Mouse (Mus musculus): Measurements from ENCODE around the gene Clmn. TPM values are rescaled to one million over a fixed set of nuclear protein-coding genes. Genes with fewer than 3 reads are reported as not detected.

Clmn gene
- total RNA-seq (2021) = 10 to 100 TPM; 45.7 to 53.7 TPM

GRCm38 (mm10) chr12:104864439-104865165, at the start of gene Clmn:
Gene Clmn (minus strand): TSS chr12:104865076.
- intact Hi-C loops (cut with DNase I) = no loop called here
- DNase-seq (ENCODE audit: low spot score in 2 of 2) = peak; percentile 52 to 57

GRCm38 (mm10) chr12:104912990-104913389, 48.1 kb upstream of the Clmn start:
- intact Hi-C loops (cut with DNase I) = no loop called here

GRCm38 (mm10) chr12:104912281-104912933, 47.5 kb upstream of the Clmn start:
- intact Hi-C loops (cut with DNase I) = no loop called here
- peak in 1 of 2 experiments; percentile 34 for DNase-seq (ENCODE audit: low spot score in 2 of 2)

More at GRCm38 (mm10) chr12:104912990-104913389, 48.1 kb upstream of the Clmn start:
- no peak for DNase-seq (ENCODE audit: low spot score in 2 of 2)

GRCm38 (mm10) chr12:104909750-104910149, 44.9 kb upstream of the Clmn start:
- DNase-seq (ENCODE audit: low spot score in 2 of 2) = no peak
- intact Hi-C loops (cut with DNase I) = no loop called here

GRCm38 (mm10) chr12:104908986-104909385, 44.1 kb upstream of the Clmn start:
- DNase-seq (ENCODE audit: low spot score in 2 of 2) = no peak
- intact Hi-C loops (cut with DNase I) = no loop called here

- DNase-seq (ENCODE audit: low spot score in 2 of 2) = no peak
- intact Hi-C loops (cut with DNase I) = no loop called here
Observed at GRCm38 (mm10) chr12:104908024-104908781, 43.3 kb upstream of the Clmn start.

GRCm38 (mm10) chr12:104907133-104907532, 42.3 kb upstream of the Clmn start:
- no peak for DNase-seq (ENCODE audit: low spot score in 2 of 2)
- intact Hi-C loops (cut with DNase I) = no loop called here

- intact Hi-C loops (cut with DNase I) = no loop called here
Observed at GRCm38 (mm10) chr12:104904138-104904537, 39.3 kb upstream of the Clmn start.

GRCm38 (mm10) chr12:104902392-104903053, 37.6 kb upstream of the Clmn start:
- DNase-seq (ENCODE audit: low spot score in 2 of 2) = no peak
- intact Hi-C loops (cut with DNase I) = no loop called here

More at GRCm38 (mm10) chr12:104904138-104904537, 39.3 kb upstream of the Clmn start:
- DNase-seq (ENCODE audit: low spot score in 2 of 2) = no peak

GRCm38 (mm10) chr12:104901320-104901719, 36.4 kb upstream of the Clmn start:
- intact Hi-C loops (cut with DNase I) = no loop called here
- DNase-seq (ENCODE audit: low spot score in 2 of 2) = no peak

GRCm38 (mm10) chr12:104899835-104900234, 35.0 kb upstream of the Clmn start:
- DNase-seq (ENCODE audit: low spot score in 2 of 2) = no peak
- intact Hi-C loops (cut with DNase I) = no loop called here

GRCm38 (mm10) chr12:104899161-104899560, 34.3 kb upstream of the Clmn start:
- no peak for DNase-seq (ENCODE audit: low spot score in 2 of 2)

GRCm38 (mm10) chr12:104898718-104899117, 33.8 kb upstream of the Clmn start:
- intact Hi-C loops (cut with DNase I) = no loop called here
- DNase-seq (ENCODE audit: low spot score in 2 of 2) = no peak

More at GRCm38 (mm10) chr12:104899161-104899560, 34.3 kb upstream of the Clmn start:
- intact Hi-C loops (cut with DNase I) = no loop called here

- DNase-seq (ENCODE audit: low spot score in 2 of 2) = no peak
- intact Hi-C loops (cut with DNase I) = no loop called here
Observed at GRCm38 (mm10) chr12:104897051-104897618, 32.3 kb upstream of the Clmn start.

- DNase-seq (ENCODE audit: low spot score in 2 of 2) = peak in 1 of 2 experiments; percentile 36
- intact Hi-C loops (cut with DNase I) = no loop called here
Observed at GRCm38 (mm10) chr12:104896640-104897039, 31.8 kb upstream of the Clmn start.

- intact Hi-C loops (cut with DNase I) = no loop called here
- DNase-seq (ENCODE audit: low spot score in 2 of 2) = no peak
Observed at GRCm38 (mm10) chr12:104892245-104892644, 27.4 kb upstream of the Clmn start.

GRCm38 (mm10) chr12:104890066-104890465, 25.2 kb upstream of the Clmn start:
- intact Hi-C loops (cut with DNase I) = no loop called here
- DNase-seq (ENCODE audit: low spot score in 2 of 2) = no peak

- intact Hi-C loops (cut with DNase I) = no loop called here
- peak in 1 of 2 experiments; percentile 35 for DNase-seq (ENCODE audit: low spot score in 2 of 2)
Observed at GRCm38 (mm10) chr12:104886104-104886503, 21.2 kb upstream of the Clmn start.

- DNase-seq (ENCODE audit: low spot score in 2 of 2) = no peak
- intact Hi-C loops (cut with DNase I) = no loop called here
Observed at GRCm38 (mm10) chr12:104882533-104882932, 17.7 kb upstream of the Clmn start.
